Mouse (Mus musculus) CD4-positive, CD25-positive, alpha-beta regulatory T cell, adult 4 months (primary cell): Measurements from ENCODE around the gene Parp14. TPM values are rescaled to one million over a fixed set of nuclear protein-coding genes. Genes with fewer than 3 reads are reported as not detected.

Experiments
- ATAC-seq: one replicate; pipeline ENCODE4 v1.8.0; 2017
- polyA plus RNA-seq, 2 experiments: library from polyadenylated mRNA; unstranded; fragments of 100-300 nt; shearing (Covaris generic); gene quantifications; one replicate each; pipeline ENCODE4 v1.2.1; 2017

Parp14 gene
- polyA plus RNA-seq, 2 experiments from 2014 or later, result 47.4 to 58.6 TPM

DNA sequence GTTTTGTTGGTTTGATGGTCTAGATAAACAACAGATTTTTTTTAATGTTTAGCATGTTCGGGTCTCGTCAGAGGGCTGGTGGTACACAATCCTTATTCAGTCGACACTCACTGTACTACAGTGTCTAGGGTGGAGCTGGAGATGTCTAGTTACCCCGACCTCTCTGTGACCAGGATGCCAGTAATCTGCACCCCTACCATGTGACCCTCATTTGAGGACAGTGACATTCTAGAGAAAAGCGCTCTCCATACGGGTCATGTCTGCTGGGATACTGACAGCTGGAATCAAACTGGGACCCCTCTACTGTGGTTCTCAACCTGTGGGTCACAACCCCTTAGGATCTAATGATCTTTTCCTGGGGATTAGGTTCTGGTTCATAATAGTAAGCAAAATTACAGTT lies 1.7 kb downstream of the Parp14 start:
- peak; percentile 6 for ATAC-seq

GRCm38 (mm10) chr16:35869126-35869525 lies 2.2 kb downstream of the Parp14 start:
- peak; percentile 80 for ATAC-seq

GRCm38 (mm10) chr16:35867726-35868125 lies 3.6 kb downstream of the Parp14 start:
- ATAC-seq, result no peak

DNA sequence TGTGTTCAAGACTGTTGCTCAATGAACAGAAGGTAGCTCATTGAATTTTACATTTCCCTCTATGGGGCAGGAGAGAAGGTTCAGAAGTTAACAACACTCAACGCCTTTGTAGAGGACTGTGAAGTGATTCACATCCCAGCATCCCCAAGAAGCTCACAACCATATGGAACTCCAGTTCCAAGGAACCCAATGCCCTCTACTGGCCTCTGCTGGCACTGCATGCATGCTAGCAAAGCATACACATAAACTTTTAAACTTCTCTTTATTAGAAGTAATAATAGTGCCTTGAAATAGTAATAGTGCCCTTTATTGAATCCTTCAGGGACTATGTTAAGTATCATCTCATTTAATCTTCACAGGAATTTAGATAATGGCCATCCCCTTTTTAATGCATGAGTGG lies 9.3 kb downstream of the Parp14 start:
- no peak for ATAC-seq

GRCm38 (mm10) chr16:35860236-35860635 lies 11.1 kb downstream of the Parp14 start:
- no peak for ATAC-seq

- ATAC-seq, result no peak
Observed at GRCm38 (mm10) chr16:35856766-35857165, 14.6 kb downstream of the Parp14 start.

DNA sequence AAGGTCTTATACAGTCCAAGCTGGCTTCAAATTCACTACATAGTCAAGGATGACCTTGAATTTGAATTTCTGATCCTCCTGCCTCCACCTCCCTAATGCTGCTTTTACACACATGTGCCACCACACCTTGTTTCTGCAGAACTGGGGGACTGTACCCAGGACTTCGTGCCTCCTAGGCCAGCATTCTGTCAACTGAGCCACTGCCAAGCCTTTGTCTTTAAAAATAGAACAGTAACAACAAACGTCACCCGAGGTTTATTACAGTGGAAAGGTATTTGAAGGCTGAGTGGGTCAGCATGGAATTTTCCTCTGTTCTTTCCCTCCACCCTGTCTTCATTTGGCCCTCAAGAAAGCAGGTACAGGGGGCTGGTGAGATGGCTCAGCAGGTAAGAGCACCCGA lies 15.5 kb downstream of the Parp14 start:
- ATAC-seq, result no peak

DNA sequence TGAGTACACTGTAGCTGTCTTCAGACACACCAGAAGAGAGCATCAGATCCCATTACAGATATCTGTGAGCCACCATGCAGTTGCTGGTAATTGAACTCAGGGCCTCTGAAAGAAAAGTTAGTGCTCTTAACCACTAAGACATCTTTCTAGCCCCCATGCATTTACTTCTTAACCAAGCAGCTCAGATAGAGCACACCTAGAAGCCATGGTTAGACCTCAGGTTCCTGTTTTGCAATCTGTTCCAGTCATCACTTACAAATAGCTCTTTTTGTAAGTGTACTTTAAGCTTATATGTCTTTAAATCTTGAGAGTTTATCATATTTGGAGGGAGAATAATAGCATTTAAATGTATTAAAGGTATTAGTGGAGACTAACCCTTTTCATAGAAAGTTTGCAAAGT lies 24.2 kb downstream of the Parp14 start:
- no peak for ATAC-seq

GRCm38 (mm10) chr16:35839680-35840079 lies 31.7 kb downstream of the Parp14 start:
- peak; percentile 68 for ATAC-seq

DNA sequence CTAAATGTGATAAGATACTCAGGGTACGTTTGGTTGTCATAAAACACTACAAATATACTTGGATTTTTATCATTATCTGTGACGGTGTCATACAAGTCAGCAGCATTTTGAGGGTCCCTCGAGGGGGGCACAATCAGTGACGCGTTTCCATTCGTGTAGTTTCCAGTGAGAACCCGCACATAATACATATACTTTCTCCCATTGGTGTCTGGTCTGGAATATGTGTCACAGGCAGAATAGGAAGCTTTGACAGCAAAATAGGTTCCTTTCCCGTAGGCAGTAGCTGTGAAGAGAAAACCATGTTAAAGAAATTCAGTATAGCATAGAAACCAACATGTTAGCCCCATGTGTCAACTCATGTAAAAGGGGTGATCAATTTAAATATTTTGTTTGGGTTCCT lies 36.7 kb downstream of the Parp14 start:
- no peak for ATAC-seq

DNA sequence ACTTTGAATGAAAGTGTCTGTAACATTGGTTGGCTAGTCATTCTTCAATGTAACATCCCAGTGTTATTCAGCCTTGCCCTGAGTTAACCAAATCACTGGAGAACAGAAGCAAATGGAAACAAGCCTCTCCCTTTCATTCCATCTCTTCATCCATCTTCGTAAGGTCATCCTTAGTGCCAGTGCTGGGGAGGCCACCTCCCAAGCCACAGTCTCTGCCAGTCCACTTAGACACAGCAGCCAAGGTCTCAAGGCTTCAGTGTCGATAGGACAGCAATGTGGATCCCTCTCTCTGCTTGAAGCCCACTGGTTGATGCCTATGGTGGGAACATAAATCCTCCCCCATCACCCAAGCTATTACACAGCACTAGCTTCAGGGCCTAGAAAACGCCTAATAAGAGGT lies 38.4 kb downstream of the Parp14 start:
- no peak for ATAC-seq

DNA sequence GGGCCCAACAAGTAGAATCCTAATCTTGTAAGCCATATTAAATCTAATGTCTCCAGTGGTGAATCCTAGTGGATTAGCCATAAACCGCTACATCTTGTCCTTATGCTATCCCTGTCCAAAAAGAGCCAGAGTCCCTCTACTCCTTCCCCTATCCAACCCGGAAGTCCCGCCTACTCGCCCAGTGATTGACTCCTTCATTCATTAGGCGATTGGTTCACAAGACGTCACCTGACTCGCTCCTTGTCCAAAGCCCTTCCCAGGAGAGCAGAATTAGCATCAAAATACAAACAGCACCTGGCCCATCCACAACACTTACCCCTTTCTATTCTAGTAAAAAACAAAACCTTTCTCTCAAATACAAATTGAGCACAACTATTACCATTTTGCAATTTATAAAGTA lies 41.3 kb downstream of the Parp14 start:
- ATAC-seq, result no peak

DNA sequence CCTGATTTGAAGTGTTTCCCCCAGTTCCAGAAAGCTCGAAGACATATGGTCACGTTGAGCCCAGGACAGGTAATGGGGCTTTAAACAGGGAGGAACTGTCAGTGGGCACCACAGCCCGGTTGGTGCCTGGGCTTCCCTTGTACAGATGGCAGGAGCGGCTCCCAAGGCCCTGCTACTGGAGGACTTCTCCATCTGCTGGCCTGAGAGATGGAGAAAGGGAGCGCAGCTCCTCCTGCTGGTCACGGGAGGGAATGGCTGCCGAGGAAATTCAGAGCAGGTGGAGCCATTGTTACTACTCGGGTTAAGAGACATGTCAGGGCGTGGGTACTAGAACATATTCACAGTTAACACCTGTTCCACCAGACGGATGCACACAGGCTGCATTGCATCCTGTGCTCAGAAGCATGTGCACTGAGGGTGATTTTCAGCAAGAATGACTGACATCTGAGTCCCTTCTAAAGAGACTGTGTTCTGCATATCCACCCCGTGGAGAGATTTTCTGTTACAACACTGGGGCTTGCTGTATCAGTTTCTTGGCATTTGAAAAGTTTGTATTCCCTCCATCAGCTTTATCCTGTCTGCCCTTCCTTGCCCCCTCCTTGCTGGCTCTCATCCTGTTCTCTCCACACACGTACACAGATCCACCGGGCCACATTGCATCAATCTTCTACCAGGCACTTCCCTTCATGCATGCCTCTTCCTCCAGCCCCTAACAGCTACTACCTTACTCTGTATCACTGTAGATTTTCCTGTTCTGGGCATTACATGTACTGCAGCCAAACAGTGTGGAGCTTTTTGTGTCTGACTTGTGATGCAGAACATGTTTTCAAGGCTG lies 53.9 kb downstream of the Parp14 start:
- ATAC-seq, result peak; percentile 96

DNA sequence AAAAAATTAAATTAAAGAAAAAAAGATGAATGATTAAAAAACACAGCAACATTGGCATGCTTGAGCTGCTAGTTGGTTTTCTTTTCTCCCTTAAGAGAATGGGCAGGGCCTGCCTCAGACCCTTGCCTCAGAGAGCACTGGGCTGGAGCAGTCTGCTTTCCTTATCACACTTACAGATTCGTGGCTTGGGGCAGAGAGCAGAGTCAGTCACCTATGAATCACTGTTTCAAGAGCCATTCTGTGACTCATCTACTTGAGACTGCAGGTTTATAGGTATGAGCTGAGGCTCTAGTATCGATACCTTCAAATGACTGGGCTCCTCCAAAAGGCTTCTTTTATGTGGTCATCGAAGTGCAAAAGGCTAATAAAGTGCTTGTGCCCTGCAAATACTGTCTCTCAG lies 58.2 kb downstream of the Parp14 start:
- no peak for ATAC-seq

GRCm38 (mm10) chr16:35808838-35809237 lies 62.5 kb downstream of the Parp14 start:
- no peak for ATAC-seq

GRCm38 (mm10) chr16:35807663-35807992 lies 63.7 kb downstream of the Parp14 start:
- ATAC-seq, result no peak

GRCm38 (mm10) chr16:35806973-35807662 lies 64.2 kb downstream of the Parp14 start:
- ATAC-seq, result no peak

- ATAC-seq, result no peak
Observed at GRCm38 (mm10) chr16:35803723-35804122, 67.6 kb downstream of the Parp14 start.

GRCm38 (mm10) chr16:35802163-35802562 lies 69.2 kb downstream of the Parp14 start:
- no peak for ATAC-seq

DNA sequence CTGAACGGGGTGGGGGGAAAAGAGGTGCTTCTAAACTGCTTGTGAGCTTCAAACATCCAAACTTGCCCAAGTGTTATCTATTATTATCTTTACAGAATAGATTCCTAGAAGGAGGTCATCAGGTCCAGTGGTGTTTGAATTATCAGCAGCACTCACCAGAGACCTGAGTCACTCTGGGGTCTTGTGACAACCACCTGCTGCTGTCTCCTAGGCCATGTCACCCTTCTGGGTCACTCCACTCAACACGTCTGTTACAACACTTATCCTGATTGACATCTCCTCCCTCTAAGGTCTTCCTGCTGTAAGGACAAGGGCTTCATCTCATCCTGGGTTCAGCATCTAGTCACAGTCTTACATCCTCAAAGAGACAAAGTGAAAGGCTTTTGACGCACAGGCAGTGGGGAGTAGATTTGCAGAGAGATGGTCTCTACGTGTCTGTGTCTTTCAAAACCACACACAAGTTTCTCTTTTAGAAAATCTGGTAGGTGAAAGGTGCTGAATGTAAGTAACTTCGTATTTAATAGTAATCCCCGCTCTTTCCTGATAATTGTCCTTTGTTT lies 79.3 kb downstream of the Parp14 start:
- peak; percentile 51 for ATAC-seq

DNA sequence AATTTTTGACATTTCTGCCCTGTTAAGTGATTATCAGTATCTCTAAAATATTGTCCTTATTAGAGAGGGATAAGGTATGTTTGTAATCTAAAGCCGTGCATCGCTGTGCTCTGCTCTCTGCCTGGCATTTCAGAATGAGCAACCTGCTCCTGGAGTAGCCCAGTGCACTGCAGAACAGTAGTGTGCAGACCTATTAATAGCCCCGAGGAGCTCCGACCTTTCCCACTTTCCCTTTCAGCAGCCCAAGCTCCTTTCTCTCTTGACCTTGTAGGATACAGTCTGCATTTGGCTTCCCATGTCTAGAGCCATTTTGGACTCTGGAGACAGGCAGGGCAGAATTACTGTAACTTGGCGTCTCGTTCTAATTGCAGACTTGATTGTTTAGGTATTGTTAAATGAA lies 83.0 kb downstream of the Parp14 start:
- ATAC-seq, result no peak

GRCm38 (mm10) chr16:35787568-35788189 lies 83.7 kb downstream of the Parp14 start:
- ATAC-seq, result no peak

DNA sequence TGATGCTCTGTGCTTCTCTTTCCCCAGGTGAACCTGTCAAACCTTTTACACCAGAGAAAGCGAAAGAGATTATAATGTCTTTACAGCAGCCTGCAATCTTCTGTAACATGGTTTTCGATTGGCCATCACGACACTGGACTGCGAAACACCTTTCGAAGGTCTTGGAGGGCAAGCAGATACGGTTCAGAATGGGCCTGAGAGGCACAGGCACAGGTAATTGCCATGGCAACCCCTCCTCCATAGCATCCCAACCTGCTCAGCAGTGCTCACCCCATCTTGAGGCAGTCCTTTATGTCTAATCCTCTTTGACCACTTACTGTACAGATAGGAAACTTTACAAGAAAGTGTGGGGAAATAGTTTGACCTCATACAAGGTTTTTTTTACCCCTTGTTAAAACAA lies 84.2 kb downstream of the Parp14 start:
- no peak for ATAC-seq
